Mouse (Mus musculus) kidney, adult 2 months (tissue): ENCODE measurements around the gene Medag. TPM values are rescaled to one million over a fixed set of nuclear protein-coding genes. Genes with fewer than 3 reads are reported as not detected.
A peak's percentile ranks its signal among the peaks of the same experiment; 100 is the strongest.

Experiments
- DNase-seq: peaks from one replicate; pipeline ENCODE4 v3.0.0; 2021
- H3K27ac ChIP-seq: fragments of 200-500 bp; 2 replicates; pipeline ENCODE4 v1.5.1; 2012; ENCODE audit warnings: low read depth, low read length, control low read depth, inconsistent platforms; ENCODE audit not compliant: insufficient read depth
- H3K27me3 ChIP-seq: fragments of 200-500 bp; replicated peaks from 2 replicates; pipeline ENCODE4 v1.6.1; 2012; ENCODE audit warnings: mild to moderate bottlenecking, moderate library complexity, low read length, inconsistent platforms; ENCODE audit not compliant: control insufficient read depth, insufficient read depth
- H3K36me3 ChIP-seq: fragments of 200-500 bp; 2 replicates; pipeline ENCODE4 v1.6.1; 2012; ENCODE audit warnings: mild to moderate bottlenecking, moderate library complexity, low read length, inconsistent platforms; ENCODE audit not compliant: control insufficient read depth, insufficient read depth
- H3K4me1 ChIP-seq: fragments of 200-500 bp; 2 replicates; pipeline ENCODE4 v1.6.1; 2011; ENCODE audit warnings: low read length; ENCODE audit not compliant: control insufficient read depth, insufficient read depth
- H3K4me3 ChIP-seq: fragments of 200-500 bp; 2 replicates; pipeline ENCODE4 v1.5.1; 2011; ENCODE audit warnings: mild to moderate bottlenecking, low read depth, low read length, control low read depth; ENCODE audit not compliant: insufficient read depth
- CTCF ChIP-seq: fragments of 200-500 bp; conservative IDR thresholded peaks from 2 replicates; pipeline ENCODE4 v1.5.1; 2011; ENCODE audit warnings: low read depth, mild to moderate bottlenecking, control low read depth, low read length, moderate library complexity, mixed read lengths; ENCODE audit not compliant: insufficient read depth, insufficient read length
- POLR2A ChIP-seq: fragments of 200-500 bp; IDR thresholded peaks from one replicate; pipeline ENCODE4 v1.6.1; 2011; ENCODE audit warnings: low read depth, low read length, control low read depth
- WGBS: fragments of 180-500 bp; shearing (Covaris S2); methylation state at CpG from one replicate; pipeline ENCODE4 v1.1.7; 2018; 5-methylcytosine and 5-hydroxymethylcytosine counted together
- polyA plus RNA-seq: library from polyadenylated mRNA; depleted of rRNA; stranded (reverse); fragments of >200 nt; gene quantifications from 2 replicates; pipeline ENCODE4 v1.2.3, GENCODE M21; 2012

The Medag gene
- polyA plus RNA-seq, 1 experiment = 0.61 TPM

DNA sequence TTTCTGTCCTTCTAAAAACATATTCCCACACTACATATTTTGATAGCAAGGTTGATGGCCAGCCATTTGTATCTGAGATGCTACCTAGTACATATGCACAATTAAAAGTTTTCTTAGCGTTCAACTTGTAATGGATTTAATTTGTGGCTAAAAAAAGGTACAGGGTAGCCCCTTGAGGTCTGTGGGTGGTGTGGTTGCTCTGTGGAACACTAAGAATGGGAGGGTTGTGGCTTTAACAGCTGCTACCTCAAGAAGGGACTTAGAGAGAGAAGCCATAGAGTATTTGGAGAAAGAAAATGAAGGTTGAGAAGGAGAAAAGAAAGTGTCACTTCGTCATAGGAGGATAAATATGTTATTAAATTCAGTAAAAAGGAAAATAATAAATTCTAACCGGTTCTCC lies 19.4 kb downstream of the Medag start:
- Histone ChIP-seq H3K4me3 (no peak overlapping the region), H3K36me3 (no peaks in the 10 kb centered on the region), H3K27ac (no peak overlapping the region), H3K4me1 (no peaks in the 10 kb centered on the region), H3K27me3 (no peaks in the 10 kb centered on the region)
- 83% methylated on average over 3 of the region's 3 CpGs for WGBS
- TF ChIP-seq POLR2A (no peak), CTCF (no peak)
- no peak for DNase-seq

DNA sequence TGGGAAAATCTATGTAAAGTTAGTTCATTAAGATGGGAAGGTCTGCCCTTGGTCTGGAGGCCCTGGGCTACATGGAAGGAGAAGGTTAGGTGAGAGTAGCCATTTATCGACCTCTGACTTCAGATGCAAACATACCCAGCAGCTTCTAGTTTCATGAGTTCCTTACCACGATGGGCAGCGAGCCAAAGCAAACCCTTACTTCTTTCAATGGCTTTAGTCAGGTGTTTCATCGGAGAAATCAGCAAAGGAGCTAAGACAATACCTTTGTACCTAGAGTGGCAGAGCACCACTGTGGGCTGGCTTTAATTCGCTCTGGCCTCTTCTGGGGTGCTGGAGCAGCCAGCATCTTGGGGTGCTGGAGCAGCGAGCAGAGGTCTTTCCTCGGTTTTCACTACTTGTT lies 22.1 kb downstream of the Medag start:
- Histone ChIP-seq H3K4me3 (no peak overlapping the region), H3K27me3 (no peaks in the 10 kb centered on the region), H3K36me3 (no peaks in the 10 kb centered on the region), H3K4me1 (no peaks in the 10 kb centered on the region), H3K27ac (no peak overlapping the region)
- TF ChIP-seq CTCF = no peak
- WGBS = 45% methylated on average over 7 of the region's 7 CpGs
- no peak for DNase-seq

DNA sequence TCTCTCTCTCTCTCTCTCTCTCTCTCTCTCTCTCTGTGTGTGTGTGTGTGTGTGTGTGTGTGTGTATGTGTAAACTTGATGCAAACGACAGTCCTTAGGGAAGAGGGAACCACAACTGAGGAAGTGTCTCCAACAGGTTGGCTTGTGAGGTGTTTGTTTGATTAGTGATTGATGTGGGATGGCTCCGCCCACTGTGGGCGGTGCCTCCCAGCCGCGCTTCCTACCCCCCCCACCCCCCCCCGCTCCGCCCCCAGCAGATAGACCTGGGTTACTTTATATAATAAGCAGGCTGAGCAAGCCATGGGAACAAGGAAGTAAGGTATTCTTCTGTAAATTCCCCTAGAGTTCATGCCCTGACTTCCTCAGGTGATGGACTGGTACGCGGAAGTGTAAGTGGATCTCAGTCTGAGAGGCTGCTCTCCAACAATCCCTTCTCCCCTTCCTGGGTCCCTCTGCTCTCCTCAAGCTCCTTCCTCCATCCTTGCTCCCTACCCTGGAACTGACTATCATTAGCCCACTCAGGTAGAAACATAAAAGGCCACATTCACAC lies 22.7 kb downstream of the Medag start:
- no peaks in the 10 kb centered on the region for H3K36me3 ChIP-seq
- DNase-seq = no peak
- TF ChIP-seq POLR2A = no peak
- H3K4me3 ChIP-seq = no peak overlapping the region
- H3K27ac ChIP-seq = no peak overlapping the region
- H3K27me3 ChIP-seq = no peaks in the 10 kb centered on the region
- H3K4me1 ChIP-seq = no peaks in the 10 kb centered on the region
- WGBS = 23% methylated on average over 9 of the region's 9 CpGs

DNA sequence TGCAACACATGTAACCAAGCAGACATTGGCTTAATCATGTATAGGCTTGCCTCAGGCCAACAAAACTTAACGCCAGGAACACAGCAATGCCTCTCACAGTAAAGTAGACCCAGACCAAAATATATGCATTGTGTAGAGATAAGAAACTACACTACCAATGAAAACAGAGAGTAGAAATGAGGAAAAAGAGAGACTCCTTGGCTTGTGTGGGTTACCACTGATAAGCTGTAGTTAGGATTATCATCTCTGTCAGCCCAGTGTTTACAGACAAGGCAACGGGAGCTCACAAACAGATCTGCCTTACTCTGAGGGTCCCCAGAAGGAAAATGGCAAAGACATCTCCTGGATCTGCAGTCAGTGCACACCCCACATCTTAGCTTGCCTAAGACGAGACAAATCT lies 25.0 kb downstream of the Medag start:
- H3K36me3 ChIP-seq = no peaks in the 10 kb centered on the region
- no peaks in the 10 kb centered on the region for H3K27me3 ChIP-seq
- H3K4me3 ChIP-seq = no peak overlapping the region
- H3K27ac ChIP-seq = no peak overlapping the region
- no peak for DNase-seq
- 91% methylated on average over 3 of the region's 3 CpGs for WGBS
- no peaks in the 10 kb centered on the region for H3K4me1 ChIP-seq
- TF ChIP-seq POLR2A = no peak
- TF ChIP-seq CTCF = no peak

DNA sequence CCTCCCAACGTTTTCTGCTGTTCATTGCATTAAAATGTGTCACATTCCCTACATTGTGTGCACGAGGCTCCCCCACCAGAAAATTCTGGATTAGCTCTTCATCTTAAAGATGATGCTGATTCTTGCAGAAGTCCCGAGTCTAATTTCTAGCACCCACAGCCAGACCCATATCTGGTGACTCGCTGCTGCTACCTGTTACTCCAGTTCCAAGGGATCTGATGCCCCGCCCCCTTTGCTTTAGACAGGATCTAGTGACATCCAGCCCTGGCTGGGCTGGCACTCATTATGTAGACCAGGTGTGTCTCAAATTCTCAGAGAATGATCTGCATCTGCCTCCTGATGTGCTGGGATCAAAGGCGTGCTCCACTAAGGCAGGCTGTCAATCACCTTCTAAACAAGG lies 25.6 kb downstream of the Medag start:
- no peak overlapping the region for H3K4me3 ChIP-seq
- H3K36me3 ChIP-seq = no peaks in the 10 kb centered on the region
- H3K27ac ChIP-seq = no peak overlapping the region
- no peak for DNase-seq
- WGBS = 78% methylated on average over 6 of the region's 6 CpGs
- H3K4me1 ChIP-seq = no peaks in the 10 kb centered on the region
- no peak for TF ChIP-seq CTCF
- TF ChIP-seq POLR2A = no peak
- no peaks in the 10 kb centered on the region for H3K27me3 ChIP-seq

DNA sequence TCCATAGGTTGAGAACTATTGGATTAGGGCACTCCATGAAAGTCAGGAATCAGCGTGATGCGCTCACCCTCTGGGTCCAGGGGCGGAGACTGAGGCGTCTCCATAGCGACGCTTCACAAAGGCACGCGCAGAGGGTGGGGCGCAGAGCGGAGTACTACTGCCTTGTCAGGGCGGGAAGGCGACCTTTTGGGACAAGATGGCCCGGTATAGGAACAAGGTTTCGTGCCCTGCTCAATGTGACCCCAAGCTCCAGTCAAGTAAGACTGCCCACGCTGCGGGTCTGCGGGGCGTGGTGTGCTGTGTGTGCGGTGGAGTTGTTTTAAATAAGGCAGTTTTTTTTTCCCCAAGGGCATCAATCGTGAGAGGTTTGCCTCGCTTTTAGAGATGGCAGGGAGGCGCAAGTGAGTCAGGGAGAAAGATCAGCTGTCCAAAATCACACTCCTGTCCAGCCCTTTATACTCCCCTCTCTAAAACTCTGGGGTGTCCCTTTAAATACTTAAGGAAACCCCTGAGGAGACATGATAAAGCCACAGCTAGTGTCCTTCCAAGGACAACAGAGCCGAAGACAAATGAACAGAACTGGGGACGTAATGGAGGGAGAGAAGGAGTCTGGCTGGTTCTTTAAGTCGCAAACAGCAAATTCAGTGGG lies 28.1 kb downstream of the Medag start, which contains the start of gene Tex26:
Gene Tex26 (plus strand): TSS at position 130 of the 649 bp plus-strand sequence.
- Histone ChIP-seq H3K36me3 (no peaks in the 10 kb centered on the region), H3K4me3 (peak within 1 kb of the TSS; percentile 43), H3K27ac (no peak within 1 kb of the TSS), H3K4me1 (no peaks in the 10 kb centered on the region), H3K27me3 (no peaks in the 10 kb centered on the region)
- WGBS = under 1% methylated on average over 25 of the region's 25 CpGs
- DNase-seq = peak; percentile 24
- TF ChIP-seq CTCF (no peak), POLR2A (no peak)

DNA sequence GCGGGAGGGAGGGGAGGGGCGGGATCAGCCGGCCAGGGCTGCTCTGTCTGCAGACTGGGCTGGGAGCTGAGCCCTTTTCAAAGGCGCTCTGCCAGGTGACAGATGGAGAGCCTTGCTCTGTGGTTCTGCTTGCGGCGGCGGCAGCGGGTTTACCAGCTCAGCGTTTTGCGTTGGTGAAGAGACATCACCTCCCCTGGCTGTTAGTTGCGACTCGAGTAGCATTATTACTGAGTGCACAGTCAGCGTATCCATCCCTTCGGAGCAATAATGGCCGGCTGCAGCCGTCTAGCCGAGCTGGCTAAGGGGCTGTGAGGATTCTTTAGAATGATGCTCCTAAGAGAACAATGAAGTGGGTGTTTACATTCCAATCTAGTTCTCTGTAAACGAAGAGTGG lies 28.6 kb downstream of the Medag start:
- H3K27ac ChIP-seq = no peak overlapping the region
- H3K4me3 ChIP-seq = peak overlapping the region; percentile 43; the same call in 1 of the 2 replicates
- no peak for TF ChIP-seq POLR2A
- TF ChIP-seq CTCF = no peak
- WGBS = under 1% methylated on average over 16 of the region's 18 CpGs
- no peaks in the 10 kb centered on the region for H3K27me3 ChIP-seq
- no peaks in the 10 kb centered on the region for H3K4me1 ChIP-seq
- no peak for DNase-seq
- H3K36me3 ChIP-seq = no peaks in the 10 kb centered on the region
